Mouse (Mus musculus): ENCODE results near the gene Ranbp2. TPM values are rescaled to one million over a fixed set of nuclear protein-coding genes. Genes with fewer than 3 reads are reported as not detected.
A peak's percentile ranks its signal among the peaks of the same experiment; 100 is the strongest.
"Not testable (repeated sequence)": the region's sequence is repeated elsewhere in the genome, so short reads cannot be mapped to it uniquely, and the experiment has no call there.

Gene Ranbp2
- polyA plus RNA-seq, 1 experiment from 2014 or later, result 23.2 TPM

- no peaks in the 10 kb centered on the region for H3K9me3 ChIP-seq
- peak; percentile 98 for ATAC-seq (ENCODE audit: insufficient read depth, low FRiP score, low read depth)
- H3K4me1 ChIP-seq, result no peaks in the 10 kb centered on the region
- H3K9ac ChIP-seq, result peak within 1 kb of the TSS; percentile 42; the same call in 1 of the 2 replicates
- peak within 1 kb of the TSS; percentile 69 for H3K4me3 ChIP-seq (replicated peaks)
- peaks cover 13% of the 10 kb centered on the region for H3K36me3 ChIP-seq
- H3K27me3 ChIP-seq (replicated peaks), result no peaks in the 10 kb centered on the region
- 1% methylated on average over 50 of the region's 50 CpGs for WGBS
- peak within 1 kb of the TSS; percentile 67 for H3K4me2 ChIP-seq
- H3K27ac ChIP-seq, result peak within 1 kb of the TSS; percentile 87
These were observed 50.9 kb downstream of the Ranbp2 start, which contains the start of gene Ccdc138 for GRCm38 (mm10) chr10:58497320-58498284. TSS of gene Ccdc138 (plus strand) at chr10:58497948.

GRCm38 (mm10) chr10:58498516-58498915 lies 51.8 kb downstream of the Ranbp2 start:
- H3K9me3 ChIP-seq, result no peaks in the 10 kb centered on the region
- no peaks in the 10 kb centered on the region for H3K4me1 ChIP-seq
- WGBS, result 42% methylated on average over 2 of the region's 2 CpGs
- peak overlapping the region; percentile 69 for H3K4me3 ChIP-seq (replicated peaks)
- ATAC-seq (ENCODE audit: insufficient read depth, low FRiP score, low read depth), result no peak
- H3K36me3 ChIP-seq, result peaks cover 5% of the 10 kb centered on the region
- H3K27ac ChIP-seq, result no peak overlapping the region
- H3K4me2 ChIP-seq, result peak overlapping the region; percentile 67
- H3K27me3 ChIP-seq (replicated peaks), result no peaks in the 10 kb centered on the region
- peak overlapping the region; percentile 42; the same call in 1 of the 2 replicates for H3K9ac ChIP-seq

GRCm38 (mm10) chr10:58529358-58529757 lies 82.6 kb downstream of the Ranbp2 start:
- Histone ChIP-seq H3K36me3 (peaks cover 2% of the 10 kb centered on the region; the same call in 1 of the 2 replicates), H3K27me3 (replicated peaks) (no peaks in the 10 kb centered on the region), H3K4me1 (no peaks in the 10 kb centered on the region), H3K9ac (no peak overlapping the region), H3K4me3 (replicated peaks) (no peak overlapping the region), H3K9me3 (no peaks in the 10 kb centered on the region), H3K4me2 (no peak overlapping the region), H3K27ac (no peak overlapping the region)
- no peak for ATAC-seq (ENCODE audit: insufficient read depth, low FRiP score, low read depth)
- WGBS, result 83% methylated on average over 1 of the region's 1 CpGs

GRCm38 (mm10) chr10:58530896-58531790 lies 84.4 kb downstream of the Ranbp2 start:
- 87% methylated on average over 10 of the region's 10 CpGs for WGBS
- Histone ChIP-seq H3K4me3 (replicated peaks) (no peak overlapping the region), H3K36me3 (peaks cover 2% of the 10 kb centered on the region; the same call in 1 of the 2 replicates), H3K4me1 (no peaks in the 10 kb centered on the region), H3K4me2 (no peak overlapping the region), H3K27ac (no peak overlapping the region), H3K9me3 (no peaks in the 10 kb centered on the region), H3K9ac (no peak overlapping the region), H3K27me3 (replicated peaks) (no peaks in the 10 kb centered on the region)
- no peak for ATAC-seq (ENCODE audit: insufficient read depth, low FRiP score, low read depth)

- H3K9me3 ChIP-seq, result no peaks in the 10 kb centered on the region
- WGBS, result 86% methylated on average over 2 of the region's 2 CpGs
- H3K4me3 ChIP-seq (replicated peaks), result no peak overlapping the region
- no peak for ATAC-seq (ENCODE audit: insufficient read depth, low FRiP score, low read depth)
- H3K4me1 ChIP-seq, result no peaks in the 10 kb centered on the region
- H3K9ac ChIP-seq, result no peak overlapping the region
- H3K36me3 ChIP-seq, result peaks cover 2% of the 10 kb centered on the region; the same call in 1 of the 2 replicates
- no peak overlapping the region for H3K4me2 ChIP-seq
- H3K27ac ChIP-seq, result no peak overlapping the region
- H3K27me3 ChIP-seq (replicated peaks), result no peaks in the 10 kb centered on the region
These were observed 85.5 kb downstream of the Ranbp2 start for GRCm38 (mm10) chr10:58532177-58532576.

DNA sequence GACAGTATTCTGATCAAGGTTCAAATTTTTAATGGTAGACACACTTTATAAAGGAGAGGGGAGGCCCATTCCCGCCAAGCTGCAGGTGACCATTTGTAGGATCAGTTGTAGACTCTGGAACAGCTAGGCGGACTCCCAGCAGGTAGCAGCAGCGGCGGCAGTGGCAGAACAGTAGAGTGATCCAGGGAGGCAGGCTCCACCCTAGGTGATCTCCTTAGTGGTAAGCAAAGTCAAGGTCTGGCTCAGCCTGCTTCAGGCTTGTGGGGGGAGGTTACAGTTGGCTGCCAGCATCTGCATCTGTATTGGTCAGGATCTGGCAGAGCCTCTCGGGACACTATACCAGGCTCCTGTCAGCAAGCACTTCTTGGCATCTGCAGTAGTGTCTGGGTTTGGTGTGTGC lies 89.6 kb downstream of the Ranbp2 start:
- WGBS, result 84% methylated on average over 5 of the region's 5 CpGs
- ATAC-seq (ENCODE audit: insufficient read depth, low FRiP score, low read depth); H3K9ac ChIP-seq; H3K36me3 ChIP-seq; H3K4me1 ChIP-seq; H3K4me2 ChIP-seq; H3K27me3 ChIP-seq (replicated peaks); H3K9me3 ChIP-seq; H3K4me3 ChIP-seq (replicated peaks); H3K27ac ChIP-seq: not testable (repeated sequence)

GRCm38 (mm10) chr10:58540613-58541012 lies 93.9 kb downstream of the Ranbp2 start:
- Histone ChIP-seq H3K9me3 (no peaks in the 10 kb centered on the region), H3K4me2 (no peak overlapping the region), H3K4me3 (replicated peaks) (no peak overlapping the region), H3K4me1 (no peaks in the 10 kb centered on the region), H3K9ac (no peak overlapping the region), H3K27ac (no peak overlapping the region), H3K36me3 (0 out of 2 replicates have a peak, but pooled peaks cover 3% of the 10 kb centered on the region), H3K27me3 (replicated peaks) (no peaks in the 10 kb centered on the region)
- no peak for ATAC-seq (ENCODE audit: insufficient read depth, low FRiP score, low read depth)
- 73% methylated on average over 13 of the region's 13 CpGs for WGBS

Other genes with a start within 250 kb of the Ranbp2 start
- gene AW822073, start 222.0 kb upstream of the Ranbp2 start, polyA plus RNA-seq (2015; fragmentation: Nextera tagmentation; extraction: Ambion mirVana), result not detected in 2 replicates
- not detected in 2 replicates for gene Duxf3, start 214.2 kb upstream of the Ranbp2 start, polyA plus RNA-seq (2015; fragmentation: Nextera tagmentation; extraction: Ambion mirVana)
- not detected in 2 replicates for gene Gm4981, start 210.2 kb upstream of the Ranbp2 start, polyA plus RNA-seq (2015; fragmentation: Nextera tagmentation; extraction: Ambion mirVana)
- 73.4 and 75.5 TPM in 2 replicates for gene Gcc2, start 191.4 kb upstream of the Ranbp2 start, polyA plus RNA-seq (2015; fragmentation: Nextera tagmentation; extraction: Ambion mirVana)
- 150 and 155 TPM in 2 replicates for gene Lims1, start 123.5 kb upstream of the Ranbp2 start, polyA plus RNA-seq (2015; fragmentation: Nextera tagmentation; extraction: Ambion mirVana)
- gene Ccdc138, start 51.0 kb downstream of the Ranbp2 start, polyA plus RNA-seq (2015; fragmentation: Nextera tagmentation; extraction: Ambion mirVana), result 7.7 and 9.3 TPM in 2 replicates
- gene Edar, start 228.7 kb downstream of the Ranbp2 start, polyA plus RNA-seq (2015; fragmentation: Nextera tagmentation; extraction: Ambion mirVana), result 2.1 and 2.3 TPM in 2 replicates